Mouse (Mus musculus): Measurements from ENCODE around the gene 4930505A04Rik.

- TF ChIP-seq CTCF (IDR thresholded peaks at IDR 0.05; ENCODE audit: control insufficient read depth, insufficient read depth, insufficient replicate concordance, low read depth, low read length) (no peak), POLR2A (IDR thresholded peaks at IDR 0.05; ENCODE audit: control insufficient read depth, low read depth, low read length) (no peak)
These were observed 27.9 kb downstream of the 4930505A04Rik start for GRCm38 (mm10) chr11:30443746-30444145.

Data from testis, adult 2 months (tissue).